26 mouse cellular contexts compared by ENCODE assay signal in genomic region chr9:64219305-64219704, GRCm38 (mm10). TPM values are rescaled to one million over a fixed set of nuclear protein-coding genes. Genes with fewer than 3 reads are reported as not detected.
DNase-seq lines count a peak whose midpoint lies in the region; ATAC-seq and TF ChIP-seq lines count a peak whose summit lies in the region.
"Had no signal": no experiment of that assay in that cellular context is flagged by ENCODE, and none has a peak within 500 bp of the region (broad histone marks: within the 10 kb centered on the region; RNA-seq: fewer than 3 reads in every experiment).

No protein-coding gene starts in this region.

- peaks cover 46% of the 10 kb centered on the region for H3K4me1 ChIP-seq in kidney, embryonic 15.5 days
- peaks cover 17% of the 10 kb centered on the region; the same call in 1 of the 2 replicates for H3K4me1 ChIP-seq in embryonic facial prominence, embryonic 15.5 days
- peaks cover 4% of the 10 kb centered on the region; the same call in 1 of the 2 replicates for H3K4me1 ChIP-seq in midbrain, embryonic 15.5 days
- H3K4me1 ChIP-seq: forebrain, embryonic 12.5 days; hindbrain, embryonic 12.5 days; hindbrain, embryonic 15.5 days had no signal

- ATAC-seq in kidney, embryonic 15.5 days (replicated peaks; ENCODE audit: low FRiP score) = no peak
- no peak for ATAC-seq in embryonic facial prominence, embryonic 15.5 days (ENCODE audit: insufficient number of reproducible peaks, low FRiP score, low TSS enrichment, low read depth)
- ATAC-seq in midbrain, embryonic 15.5 days (replicated peaks) = no peak
- ATAC-seq in megakaryocyte-erythroid progenitor cell, adult 5-6 weeks (replicated peaks; ENCODE audit: low FRiP score, low TSS enrichment, poor library complexity, severe bottlenecking) = no peak
- ATAC-seq: activated CD4-positive, CD25-positive, alpha-beta regulatory T cell, adult 4 months; CD4-positive, CD25-positive, alpha-beta regulatory T cell, adult 4 months; forebrain, embryonic 15.5 days had no signal

- no peak for DNase-seq in kidney, adult 18-20 months
- DNase-seq in layer of hippocampus, adult 2 months (ENCODE audit: low spot score in 2 of 2) = no peak
- DNase-seq in layer of hippocampus, adult 8-10 months (ENCODE audit: low spot score in 2 of 2) = no peak
- DNase-seq in brain, adult 2 months (ENCODE audit: low read depth, low spot score) = peak; percentile 86
- DNase-seq: adrenal gland, adult 8-10 months; adrenal gland, postnatal 36 days; cerebellum, adult 11 months; cerebellum, adult 2 months; cerebellum, adult 9-11 months; cerebellum, postnatal 25 days; gastrocnemius, postnatal 10 days; gastrocnemius, postnatal 36 days; heart, adult 2 months had no signal

- no peak for TF ChIP-seq CTCF in layer of hippocampus, adult 2 months (conservative IDR thresholded peaks at IDR 0.05)

- no peak overlapping the region for H3K4me2 ChIP-seq in kidney, embryonic 15.5 days
- no peak overlapping the region for H3K4me2 ChIP-seq in embryonic facial prominence, embryonic 15.5 days (replicated peaks)
- no peak overlapping the region for H3K4me2 ChIP-seq in midbrain, embryonic 15.5 days
- H3K4me2 ChIP-seq: forebrain, embryonic 12.5 days; forebrain, embryonic 15.5 days; heart, embryonic 11.5 days; hindbrain, embryonic 12.5 days; hindbrain, embryonic 15.5 days had no signal

- no peaks in the 10 kb centered on the region; the same call in 1 of the 2 replicates for H3K36me3 ChIP-seq in kidney, embryonic 15.5 days
- no peaks in the 10 kb centered on the region for H3K36me3 ChIP-seq in embryonic facial prominence, embryonic 15.5 days
- H3K36me3 ChIP-seq in midbrain, embryonic 15.5 days (replicated peaks) = no peaks in the 10 kb centered on the region
- H3K36me3 ChIP-seq: forebrain, embryonic 12.5 days; forebrain, embryonic 15.5 days; hindbrain, embryonic 12.5 days; hindbrain, embryonic 15.5 days had no signal

- H3K9me3 ChIP-seq in kidney, embryonic 15.5 days (replicated peaks) = no peaks in the 10 kb centered on the region
- no peaks in the 10 kb centered on the region for H3K9me3 ChIP-seq in embryonic facial prominence, embryonic 15.5 days (replicated peaks)
- H3K9me3 ChIP-seq in midbrain, embryonic 15.5 days = no peaks in the 10 kb centered on the region
- H3K9me3 ChIP-seq: forebrain, embryonic 12.5 days; forebrain, embryonic 15.5 days; hindbrain, embryonic 12.5 days; hindbrain, embryonic 15.5 days had no signal

- H3K9ac ChIP-seq in kidney, embryonic 15.5 days = no peak overlapping the region
- H3K9ac ChIP-seq in embryonic facial prominence, embryonic 15.5 days = no peak overlapping the region
- H3K9ac ChIP-seq in midbrain, embryonic 15.5 days = no peak overlapping the region
- H3K9ac ChIP-seq: forebrain, embryonic 12.5 days; forebrain, embryonic 15.5 days; hindbrain, embryonic 12.5 days; hindbrain, embryonic 15.5 days had no signal

- 67% methylated on average over 1 of the region's 1 CpGs for WGBS in kidney, embryonic 15.5 days
- WGBS in embryonic facial prominence, embryonic 15.5 days = 31% methylated on average over 1 of the region's 1 CpGs
- WGBS in midbrain, embryonic 15.5 days = 47% methylated on average over 1 of the region's 1 CpGs

- H3K27ac ChIP-seq in kidney, embryonic 15.5 days = peak overlapping the region; percentile 75
- H3K27ac ChIP-seq in layer of hippocampus, adult 2 months = peak overlapping the region; percentile 54
- peak overlapping the region; percentile 24 for H3K27ac ChIP-seq in embryonic facial prominence, embryonic 15.5 days (replicated peaks)
- H3K27ac ChIP-seq in midbrain, embryonic 15.5 days = no peak overlapping the region
- H3K27ac ChIP-seq: forebrain, embryonic 12.5 days; forebrain, embryonic 15.5 days; heart, adult 2 months; hindbrain, embryonic 12.5 days; hindbrain, embryonic 15.5 days had no signal

- H3K27me3 ChIP-seq in kidney, embryonic 15.5 days = no peaks in the 10 kb centered on the region
- H3K27me3 ChIP-seq in embryonic facial prominence, embryonic 15.5 days = no peaks in the 10 kb centered on the region
- H3K27me3 ChIP-seq in midbrain, embryonic 15.5 days (replicated peaks) = no peaks in the 10 kb centered on the region
- H3K27me3 ChIP-seq: forebrain, embryonic 12.5 days; forebrain, embryonic 15.5 days; hindbrain, embryonic 12.5 days; hindbrain, embryonic 15.5 days had no signal

- H3K4me3 ChIP-seq in kidney, embryonic 15.5 days (replicated peaks) = no peak overlapping the region
- H3K4me3 ChIP-seq in layer of hippocampus, adult 2 months = no peak overlapping the region
- no peak overlapping the region for H3K4me3 ChIP-seq in embryonic facial prominence, embryonic 15.5 days (replicated peaks)
- H3K4me3 ChIP-seq in midbrain, embryonic 15.5 days = no peak overlapping the region
- H3K4me3 ChIP-seq: erythroblast, embryonic 14.5 days; forebrain, embryonic 12.5 days; forebrain, embryonic 15.5 days; heart, adult 2 months; hindbrain, embryonic 12.5 days; hindbrain, embryonic 15.5 days had no signal

RNA-seq across cellular contexts. Expression of gene Uchl4, which starts 15.7 kb away (rescaled TPM):
- 2.9 and 3.0 TPM in 2 replicates for polyA plus RNA-seq in kidney, embryonic 15.5 days (2015; fragmentation: Nextera tagmentation; extraction: Ambion mirVana)
- 1 to 10 TPM; 2.8 to 2.9 TPM for total RNA-seq in layer of hippocampus, adult 2 months (2021)
- total RNA-seq in layer of hippocampus, adult 8-10 months (2022) = 1 to 10 TPM; 1.8 to 3.8 (median 3.0) TPM
- 2.1 and 3.2 TPM in 2 replicates for polyA plus RNA-seq in embryonic facial prominence, embryonic 15.5 days (2015; fragmentation: Nextera tagmentation; extraction: Ambion mirVana)
- 2.6 and 2.7 TPM in 2 replicates for polyA plus RNA-seq in midbrain, embryonic 15.5 days (2015; fragmentation: Nextera tagmentation; extraction: Ambion mirVana)
- total RNA-seq in megakaryocyte-erythroid progenitor cell, adult 5-6 weeks (2014; fragmentation: Nextera tagmentation) = 1.5 TPM in 1 of 2 replicates, not detected in the other
- total RNA-seq in megakaryocyte-erythroid progenitor cell, adult 5-6 weeks (2017) = 1.1 and 1.9 TPM in 2 replicates
- total RNA-seq: hematopoietic stem cell, adult 5-6 weeks had no signal
- polyA plus RNA-seq: erythroblast, embryonic 14.5 days had no signal

RNA-seq across cellular contexts. Expression of gene Map2k1, which starts 34.1 kb away (rescaled TPM):
- 80.4 and 81.7 TPM in 2 replicates for polyA plus RNA-seq in kidney, embryonic 15.5 days (2015; fragmentation: Nextera tagmentation; extraction: Ambion mirVana)
- total RNA-seq in layer of hippocampus, adult 2 months (2021) = 100 to 1,000 TPM; 329 to 346 TPM
- total RNA-seq in layer of hippocampus, adult 8-10 months (2022) = 100 to 1,000 TPM; 290 to 306 (median 301) TPM
- polyA plus RNA-seq in embryonic facial prominence, embryonic 15.5 days (2015; fragmentation: Nextera tagmentation; extraction: Ambion mirVana) = 99.5 and 100 TPM in 2 replicates
- polyA plus RNA-seq in midbrain, embryonic 15.5 days (2015; fragmentation: Nextera tagmentation; extraction: Ambion mirVana) = 56.9 and 60.1 TPM in 2 replicates
- total RNA-seq in megakaryocyte-erythroid progenitor cell, adult 5-6 weeks (2014; fragmentation: Nextera tagmentation) = 12.6 and 17.5 TPM in 2 replicates
- 27.9 and 29.5 TPM in 2 replicates for total RNA-seq in megakaryocyte-erythroid progenitor cell, adult 5-6 weeks (2017)

RNA-seq across cellular contexts. Expression of gene Snapc5, which starts 40.2 kb away (rescaled TPM):
- polyA plus RNA-seq in kidney, embryonic 15.5 days (2015; fragmentation: Nextera tagmentation; extraction: Ambion mirVana) = 34.3 and 35.6 TPM in 2 replicates
- total RNA-seq in layer of hippocampus, adult 2 months (2021) = 10 to 100 TPM; 15.0 to 19.6 TPM
- total RNA-seq in layer of hippocampus, adult 8-10 months (2022) = 10 to 100 TPM; 16.5 to 19.2 (median 16.7) TPM
- 30.2 and 35.3 TPM in 2 replicates for polyA plus RNA-seq in embryonic facial prominence, embryonic 15.5 days (2015; fragmentation: Nextera tagmentation; extraction: Ambion mirVana)
- 33.9 and 36.6 TPM in 2 replicates for polyA plus RNA-seq in midbrain, embryonic 15.5 days (2015; fragmentation: Nextera tagmentation; extraction: Ambion mirVana)
- total RNA-seq in megakaryocyte-erythroid progenitor cell, adult 5-6 weeks (2014; fragmentation: Nextera tagmentation) = 13.0 and 13.2 TPM in 2 replicates
- total RNA-seq in megakaryocyte-erythroid progenitor cell, adult 5-6 weeks (2017) = 46.6 and 55.3 TPM in 2 replicates

RNA-seq across cellular contexts. Expression of gene Rpl4, which starts 46.1 kb away (rescaled TPM):
- 1,178 and 1,188 TPM in 2 replicates for polyA plus RNA-seq in kidney, embryonic 15.5 days (2015; fragmentation: Nextera tagmentation; extraction: Ambion mirVana)
- total RNA-seq in layer of hippocampus, adult 2 months (2021) = 100 to 1,000 TPM; 607 to 624 TPM
- total RNA-seq in layer of hippocampus, adult 8-10 months (2022) = 100 to 1,000 TPM; 522 to 674 (median 595) TPM
- 1,153 and 1,206 TPM in 2 replicates for polyA plus RNA-seq in embryonic facial prominence, embryonic 15.5 days (2015; fragmentation: Nextera tagmentation; extraction: Ambion mirVana)
- 543 and 555 TPM in 2 replicates for polyA plus RNA-seq in midbrain, embryonic 15.5 days (2015; fragmentation: Nextera tagmentation; extraction: Ambion mirVana)
- 3,030 and 3,310 TPM in 2 replicates for total RNA-seq in megakaryocyte-erythroid progenitor cell, adult 5-6 weeks (2014; fragmentation: Nextera tagmentation)
- 3,630 and 3,665 TPM in 2 replicates for total RNA-seq in megakaryocyte-erythroid progenitor cell, adult 5-6 weeks (2017)

RNA-seq across cellular contexts. Expression of gene Zwilch, which starts 46.4 kb away (rescaled TPM):
- 26.3 and 29.1 TPM in 2 replicates for polyA plus RNA-seq in kidney, embryonic 15.5 days (2015; fragmentation: Nextera tagmentation; extraction: Ambion mirVana)
- 1 to 10 TPM; 2.6 to 4.8 TPM for total RNA-seq in layer of hippocampus, adult 2 months (2021)
- 1 to 10 TPM; 4.6 to 6.8 (median 5.6) TPM for total RNA-seq in layer of hippocampus, adult 8-10 months (2022)
- polyA plus RNA-seq in embryonic facial prominence, embryonic 15.5 days (2015; fragmentation: Nextera tagmentation; extraction: Ambion mirVana) = 16.3 and 19.5 TPM in 2 replicates
- polyA plus RNA-seq in midbrain, embryonic 15.5 days (2015; fragmentation: Nextera tagmentation; extraction: Ambion mirVana) = 4.9 and 5.2 TPM in 2 replicates
- 63.8 and 96.9 TPM in 2 replicates for total RNA-seq in megakaryocyte-erythroid progenitor cell, adult 5-6 weeks (2014; fragmentation: Nextera tagmentation)
- 168 and 181 TPM in 2 replicates for total RNA-seq in megakaryocyte-erythroid progenitor cell, adult 5-6 weeks (2017)

Comparison
In these comparisons a context has a peak if more than half of its experiments do, and no peak if none do; other contexts are left out.
1. RNA of gene Map2k1, which starts 34.1 kb away (total RNA-seq): 329 to 346 TPM in layer of hippocampus, adult 2 months and 290 to 306 TPM in layer of hippocampus, adult 8-10 months; 12.6 to 29.5 TPM in megakaryocyte-erythroid progenitor cell, adult 5-6 weeks; every median in the first group is over 4 times any median in the second.